Mouse (Mus musculus): Measurements from ENCODE around the gene Slc6a6. TPM values are rescaled to one million over a fixed set of nuclear protein-coding genes. Genes with fewer than 3 reads are reported as not detected.

Slc6a6 gene
- polyA plus RNA-seq, 1 experiment: not detected

DNA sequence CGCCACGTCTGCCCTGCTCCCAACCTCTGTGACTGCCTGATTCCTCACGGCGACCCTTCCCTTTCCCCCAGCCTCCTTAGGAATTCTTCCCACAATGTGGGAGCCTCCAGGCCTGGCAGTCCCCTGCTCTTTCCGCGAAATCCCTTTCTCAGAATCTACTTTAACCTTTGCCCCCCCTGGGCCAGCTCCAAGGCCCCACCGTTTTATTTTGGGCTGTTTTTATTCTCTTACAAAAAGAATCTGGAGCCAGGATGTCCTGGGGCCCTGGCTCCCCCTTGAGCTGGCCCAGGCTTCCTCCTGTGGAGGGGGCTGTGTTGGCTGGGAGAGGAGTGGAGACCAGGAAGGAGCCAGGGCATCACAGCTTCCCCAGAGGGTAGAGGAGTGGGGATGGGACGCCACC is 69.0 kb downstream of the Slc6a6 start:
- TF ChIP-seq GATA1 (IDR thresholded peaks at IDR 0.05; ENCODE audit: low read length): no peak

DNA sequence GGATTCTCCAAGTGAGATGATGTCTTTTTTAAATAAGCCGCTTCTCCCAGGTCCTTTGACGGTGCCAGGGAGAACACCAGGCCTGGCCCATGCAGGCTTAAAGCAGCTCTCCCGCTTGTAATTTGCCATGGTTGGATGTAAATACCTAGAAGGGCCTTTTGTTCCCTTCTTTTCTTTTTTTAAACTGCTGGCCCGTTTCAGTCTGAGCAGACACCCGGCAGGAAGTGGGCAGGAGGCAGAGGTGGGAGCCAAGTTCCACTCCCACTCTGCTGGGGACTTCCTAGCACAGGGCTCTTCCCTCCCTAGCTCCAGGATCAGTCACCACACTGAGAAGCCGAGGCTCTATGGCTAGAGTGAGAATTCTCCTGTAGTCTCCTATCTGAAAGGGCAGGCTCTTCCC is 70.2 kb downstream of the Slc6a6 start:
- TF ChIP-seq GATA1 (IDR thresholded peaks at IDR 0.05; ENCODE audit: low read length): no peak

DNA sequence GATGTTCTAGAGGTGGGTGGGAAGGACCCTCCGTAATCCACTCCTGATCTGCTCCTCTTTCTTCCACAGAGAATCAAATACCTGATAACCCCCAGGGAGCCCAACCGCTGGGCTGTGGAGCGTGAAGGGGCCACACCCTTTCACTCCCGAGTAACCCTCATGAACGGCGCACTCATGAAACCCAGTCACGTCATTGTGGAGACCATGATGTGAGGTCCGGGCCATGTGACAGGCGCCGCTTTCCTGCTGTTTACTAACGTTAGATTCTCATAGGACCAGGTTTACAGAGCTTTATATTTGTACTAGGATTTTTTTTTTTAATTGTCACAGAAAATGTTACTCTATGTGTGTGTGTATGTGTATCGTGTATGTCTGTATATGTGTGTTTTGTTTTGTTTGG is 71.0 kb downstream of the Slc6a6 start:
- no peak for TF ChIP-seq GATA1 (IDR thresholded peaks at IDR 0.05; ENCODE audit: low read length)

DNA sequence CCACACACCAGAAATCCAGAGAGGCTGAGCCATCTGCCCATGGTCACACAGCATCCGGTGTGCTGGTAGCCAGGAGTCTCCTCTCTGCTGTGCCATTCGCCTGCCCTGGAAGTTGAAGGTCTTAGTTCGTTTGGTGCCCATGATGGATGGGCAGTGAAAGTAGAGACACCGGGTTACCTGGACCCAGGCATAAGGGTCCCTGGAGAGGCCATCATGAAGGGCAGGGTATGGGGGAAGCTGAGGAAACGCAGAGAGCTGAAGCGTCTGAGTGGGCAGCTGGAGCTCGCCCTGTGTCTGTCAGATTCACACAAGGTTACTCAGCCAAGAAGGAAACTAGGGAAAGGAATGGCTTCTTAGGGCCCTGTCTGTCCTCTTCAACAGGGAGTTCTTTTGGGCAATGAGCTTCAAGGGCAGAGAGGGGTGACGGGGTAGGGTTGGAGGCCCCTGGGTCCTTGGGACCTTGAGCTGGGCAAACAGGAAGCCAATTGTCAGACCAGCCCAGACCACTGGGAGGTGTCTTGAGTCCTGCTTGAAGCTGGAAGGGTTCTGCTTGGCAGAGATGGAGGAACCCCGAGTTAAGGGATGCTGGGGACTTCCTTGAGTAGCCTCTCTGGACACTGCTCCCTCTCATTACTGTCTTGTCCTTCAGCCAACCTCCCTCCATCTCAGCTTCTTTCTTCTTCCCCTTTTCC is 78.3 kb downstream of the Slc6a6 start:
- no peak for TF ChIP-seq GATA1 (IDR thresholded peaks at IDR 0.05; ENCODE audit: low read length)

DNA sequence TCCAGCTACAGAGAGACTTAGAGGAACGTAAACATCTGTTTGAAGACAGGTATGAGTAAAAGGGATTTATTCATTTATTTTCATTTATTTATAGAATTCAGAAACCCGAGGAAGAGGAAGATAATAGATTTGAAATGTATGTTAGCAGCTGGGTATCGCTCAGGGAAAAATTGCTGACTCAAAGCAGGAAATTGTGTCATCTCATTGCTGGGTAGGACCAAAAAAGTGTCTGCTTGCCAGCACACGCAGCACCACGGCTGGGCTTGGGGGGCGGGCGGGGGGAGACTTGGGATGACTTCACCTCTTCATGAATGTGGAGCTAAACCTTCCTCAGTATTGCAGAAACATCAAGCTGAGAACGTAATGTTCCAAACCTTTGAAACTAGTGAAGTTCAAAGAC is 83.7 kb downstream of the Slc6a6 start:
- TF ChIP-seq GATA1 (IDR thresholded peaks at IDR 0.05; ENCODE audit: low read length): no peak

DNA sequence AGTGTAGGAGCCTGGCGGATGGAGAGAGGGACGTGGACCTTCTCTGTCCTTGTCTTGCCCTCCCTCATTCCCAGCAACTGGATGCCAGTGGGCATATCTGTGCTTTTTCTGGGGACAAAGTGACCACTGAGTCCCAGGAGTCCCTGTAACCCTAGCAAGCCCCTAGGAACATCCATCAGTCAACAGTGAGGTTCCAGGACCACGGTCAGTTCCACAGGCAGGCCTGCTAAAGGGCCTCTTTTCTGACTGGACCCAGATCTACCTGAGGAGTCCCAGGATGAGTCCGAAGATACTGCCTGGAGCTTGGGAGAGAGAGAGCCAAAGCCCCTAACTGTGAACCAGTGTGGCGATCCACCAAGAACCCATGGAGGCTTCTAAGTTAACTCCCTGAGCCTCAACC is 90.1 kb downstream of the Slc6a6 start:
- no peak for TF ChIP-seq GATA1 (IDR thresholded peaks at IDR 0.05; ENCODE audit: low read length)

DNA sequence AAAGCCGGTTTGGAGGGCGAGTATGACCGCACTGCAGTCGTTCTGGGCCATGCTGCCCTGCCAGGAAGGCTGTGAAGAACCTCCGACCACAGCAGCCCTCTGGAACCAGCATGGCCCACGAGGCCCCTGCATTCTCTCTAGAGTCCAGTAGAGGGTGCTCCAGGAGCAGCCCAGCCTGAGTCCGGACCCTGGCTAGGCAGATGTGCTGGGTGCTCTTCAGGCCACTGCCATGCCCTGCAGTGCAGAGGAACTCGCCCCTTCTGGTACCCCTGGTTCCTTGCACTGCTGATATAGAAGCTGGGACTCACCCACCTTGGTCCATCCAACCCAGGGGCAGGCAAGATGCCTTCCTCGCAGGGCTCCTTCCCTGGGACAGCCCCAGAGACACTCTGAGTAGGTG is 92.7 kb downstream of the Slc6a6 start:
- TF ChIP-seq GATA1 (IDR thresholded peaks at IDR 0.05; ENCODE audit: low read length): no peak

DNA sequence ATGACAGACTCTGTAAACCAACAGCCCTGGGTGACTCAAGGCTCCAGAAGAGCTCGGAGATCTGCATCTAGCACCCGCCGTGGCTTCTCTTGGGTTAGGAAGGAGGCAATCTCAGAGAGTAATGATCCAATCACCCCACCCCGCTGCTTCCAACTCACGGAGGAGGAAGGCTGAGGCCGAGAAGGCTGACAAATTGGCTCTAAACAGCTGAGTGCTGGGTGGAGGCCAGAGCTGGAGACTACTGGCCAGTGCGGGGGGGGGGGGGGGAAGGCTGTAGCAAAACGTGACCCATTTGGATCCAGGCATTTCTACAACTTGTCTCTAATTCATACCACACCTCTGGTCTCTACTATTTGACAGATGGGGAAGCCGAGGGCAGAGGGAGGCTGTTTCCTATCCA is 95.4 kb downstream of the Slc6a6 start:
- TF ChIP-seq GATA1 (IDR thresholded peaks at IDR 0.05; ENCODE audit: low read length): no peak

DNA sequence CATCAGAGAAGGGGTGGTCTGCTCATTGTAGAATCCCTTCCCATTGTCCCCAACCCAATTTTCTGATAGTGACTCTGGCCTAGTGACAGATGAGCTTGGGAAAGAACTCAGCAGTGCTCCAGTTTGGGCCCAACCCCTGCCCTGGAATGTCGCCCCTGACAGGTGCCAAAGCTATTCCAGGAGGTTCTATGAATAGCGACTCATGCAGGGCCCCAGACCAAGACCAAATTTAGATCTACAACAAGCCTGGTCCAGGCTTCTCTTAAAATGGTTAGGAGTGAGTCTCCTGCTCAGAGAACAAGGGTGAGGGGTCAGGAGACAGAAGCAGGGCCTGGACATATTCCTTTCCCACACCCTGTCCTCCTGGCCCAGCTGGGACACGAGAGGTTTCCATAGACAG is 101.2 kb downstream of the Slc6a6 start:
- no peak for TF ChIP-seq GATA1 (IDR thresholded peaks at IDR 0.05; ENCODE audit: low read length)

DNA sequence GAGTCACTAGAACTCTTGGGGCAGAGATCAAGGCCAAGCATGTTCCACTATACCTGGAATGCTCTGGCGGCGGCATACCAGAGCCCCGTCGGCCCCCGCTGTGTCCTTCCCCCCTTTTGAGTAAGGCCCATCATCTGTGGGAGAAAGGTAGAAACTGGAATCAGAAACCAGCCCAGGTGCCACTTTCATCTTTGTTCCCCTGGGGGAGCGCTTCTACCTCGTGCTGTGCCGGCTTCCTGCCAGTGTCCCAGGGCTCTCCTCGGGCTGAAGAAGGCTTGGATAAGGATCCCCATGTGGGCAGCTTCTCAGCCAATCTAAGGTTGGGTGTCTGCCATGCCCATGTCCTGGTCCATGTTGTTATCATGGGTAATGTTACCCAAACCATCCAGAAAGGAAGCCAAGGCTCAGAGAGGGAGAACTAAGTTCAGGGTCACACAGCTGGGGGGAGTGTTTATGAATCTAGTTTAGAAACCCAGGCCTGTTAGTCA is 104.5 kb downstream of the Slc6a6 start:
- no peak for TF ChIP-seq GATA1 (IDR thresholded peaks at IDR 0.05; ENCODE audit: low read length)

DNA sequence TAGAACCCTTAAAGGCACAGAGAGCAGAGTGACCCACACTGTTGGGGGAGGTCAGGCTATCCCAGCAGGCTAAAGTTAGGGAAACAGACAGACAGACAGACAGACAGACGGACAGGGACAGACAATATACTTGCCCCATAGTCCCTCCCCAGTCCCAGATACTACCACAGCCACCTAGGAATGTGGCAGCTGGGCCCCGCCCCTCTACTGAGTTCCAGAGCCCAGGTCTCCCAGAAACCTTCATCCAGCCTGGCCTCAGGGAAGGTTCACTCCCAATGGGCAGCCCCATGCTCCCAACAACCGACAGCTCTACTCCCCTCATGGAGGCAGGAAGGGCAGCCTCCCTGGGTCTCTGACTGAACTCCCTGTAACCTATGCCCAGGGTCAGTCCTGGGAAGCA is 111.8 kb downstream of the Slc6a6 start:
- no peak for TF ChIP-seq GATA1 (IDR thresholded peaks at IDR 0.05; ENCODE audit: low read length)

DNA sequence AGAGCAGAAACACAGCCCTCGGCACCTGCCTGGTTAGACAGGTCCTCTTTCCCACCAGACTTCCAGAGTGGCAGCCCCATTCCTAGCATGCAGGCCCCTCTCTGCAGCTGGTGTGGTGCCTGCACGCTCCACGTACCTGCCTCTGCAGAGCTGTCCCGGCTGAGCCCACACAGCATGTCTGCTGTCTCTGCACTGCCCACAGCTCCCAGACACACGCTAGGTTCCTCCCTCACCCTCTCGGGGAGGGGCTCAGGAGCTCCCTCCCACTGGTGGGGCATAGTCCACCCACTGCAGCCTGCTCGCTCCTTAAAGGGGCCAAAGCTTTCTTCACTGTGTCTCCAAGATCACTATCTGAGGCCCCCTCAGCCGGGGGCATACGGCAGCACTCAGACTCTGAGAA is 112.2 kb downstream of the Slc6a6 start:
- no peak for TF ChIP-seq GATA1 (IDR thresholded peaks at IDR 0.05; ENCODE audit: low read length)

DNA sequence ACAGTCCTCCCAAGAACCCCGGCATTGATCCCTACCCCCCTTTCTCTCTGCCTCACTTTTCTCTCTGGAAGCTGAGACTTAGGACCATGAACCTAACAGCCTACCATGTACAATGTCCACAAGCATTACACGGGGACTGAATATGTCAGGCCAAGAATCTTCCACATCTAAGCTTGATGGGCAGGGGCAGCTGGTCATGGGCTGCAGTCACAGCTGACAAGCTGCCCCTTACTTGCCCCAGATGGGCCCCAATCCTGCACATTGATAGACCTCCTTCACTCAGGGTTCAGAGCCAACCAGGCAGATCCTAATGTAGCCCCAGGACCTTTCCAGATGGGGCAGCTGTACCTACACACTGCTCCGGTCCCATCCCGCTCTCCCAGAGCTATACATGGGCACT is 112.9 kb downstream of the Slc6a6 start:
- no peak for TF ChIP-seq GATA1 (IDR thresholded peaks at IDR 0.05; ENCODE audit: low read length)

DNA sequence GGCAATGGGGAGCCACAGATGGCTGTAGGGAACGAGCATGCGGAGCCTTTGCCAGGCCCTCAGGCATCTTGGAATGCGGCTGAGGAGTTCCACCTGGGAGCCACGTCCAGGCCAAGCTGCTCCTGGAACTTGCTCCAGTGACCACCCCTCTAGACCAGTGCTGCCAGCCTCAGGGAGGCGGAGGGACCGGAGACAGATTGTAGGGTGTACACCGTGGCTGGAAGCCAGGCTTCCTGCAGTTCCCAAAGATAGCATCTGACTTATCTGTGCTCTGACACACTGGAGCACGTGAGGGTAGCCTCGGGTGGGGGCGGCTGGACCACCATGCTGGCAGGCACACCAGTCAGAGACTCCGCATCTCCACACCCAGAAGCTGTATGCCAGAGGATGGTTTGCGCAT is 114.6 kb downstream of the Slc6a6 start:
- TF ChIP-seq GATA1 (IDR thresholded peaks at IDR 0.05; ENCODE audit: low read length): no peak

DNA sequence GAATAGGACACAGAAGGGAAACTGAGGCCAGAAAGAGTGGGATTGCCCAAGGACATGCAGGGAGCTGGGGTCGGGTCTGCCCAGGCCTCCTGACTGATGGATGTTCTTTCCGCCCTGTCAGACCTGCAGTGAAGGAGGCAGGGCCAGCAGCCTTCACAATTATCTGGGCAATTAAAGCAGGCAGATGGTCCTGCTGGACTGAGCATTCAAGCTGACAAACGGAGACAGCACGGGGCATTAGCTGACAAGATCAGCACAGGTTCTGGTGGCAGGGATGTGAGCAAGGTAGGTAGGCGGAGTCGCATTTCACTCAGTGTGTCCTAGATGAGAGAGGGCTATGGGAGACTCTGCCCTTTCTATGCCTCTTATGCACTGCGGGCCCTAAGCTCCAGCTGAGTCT is 120.3 kb downstream of the Slc6a6 start:
- no peak for TF ChIP-seq GATA1 (IDR thresholded peaks at IDR 0.05; ENCODE audit: low read length)

DNA sequence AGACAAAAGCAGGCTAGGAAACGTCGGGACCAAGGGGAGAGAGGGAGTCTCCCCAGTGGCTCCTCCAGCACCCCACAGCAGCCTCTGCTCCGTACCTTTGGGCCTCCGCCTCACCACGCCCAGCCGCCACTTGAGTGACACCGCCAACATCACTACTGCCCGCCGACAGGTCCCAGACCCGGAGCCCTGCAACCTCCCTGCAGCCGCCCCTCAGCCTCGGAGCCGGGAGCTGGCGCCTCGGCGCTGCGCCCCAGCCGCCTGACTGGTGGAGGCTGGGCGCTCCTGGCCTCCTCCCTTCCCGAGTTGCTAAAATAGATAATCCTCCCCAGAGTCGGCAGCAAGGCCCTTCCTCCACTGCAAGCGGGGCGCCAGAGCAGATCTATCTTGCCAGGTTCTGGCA is 123.3 kb downstream of the Slc6a6 start:
- TF ChIP-seq GATA1 (IDR thresholded peaks at IDR 0.05; ENCODE audit: low read length): no peak

DNA sequence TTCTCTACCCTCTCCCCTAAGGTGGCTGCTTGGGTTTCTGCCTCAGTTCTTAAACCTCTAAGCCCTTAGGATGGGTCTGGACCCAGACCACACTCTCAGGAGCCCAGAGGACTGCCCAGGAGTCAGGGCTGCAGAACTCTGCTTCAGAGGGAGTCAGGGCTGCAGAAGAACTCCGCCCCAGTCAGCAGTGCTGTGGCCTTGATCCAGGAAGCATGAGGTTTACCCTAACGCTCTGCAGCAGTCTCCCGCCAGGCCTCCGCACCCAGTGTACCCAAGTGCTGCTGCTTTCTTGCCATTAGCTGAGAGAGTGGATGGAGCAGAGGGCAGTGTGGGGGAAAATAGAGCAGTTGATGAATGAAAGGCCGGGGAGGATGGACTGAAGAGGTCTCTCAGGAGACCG is 124.2 kb downstream of the Slc6a6 start:
- no peak for TF ChIP-seq GATA1 (IDR thresholded peaks at IDR 0.05; ENCODE audit: low read length)

Other genes with a start within 250 kb of the Slc6a6 start
- 18.9 and 20.6 TPM in 2 replicates for gene Chchd4, start 210.5 kb upstream of the Slc6a6 start, polyA plus RNA-seq (2012)
- 1.4 and 3.0 TPM in 2 replicates for gene Tmem43, start 210.3 kb upstream of the Slc6a6 start, polyA plus RNA-seq (2012)
- 7.5 and 7.8 TPM in 2 replicates for gene Xpc, start 168.2 kb upstream of the Slc6a6 start, polyA plus RNA-seq (2012)
- gene Lsm3, start 168.1 kb upstream of the Slc6a6 start, polyA plus RNA-seq (2012): 9.7 and 13.3 TPM in 2 replicates
- gene Grip2, start 143.2 kb downstream of the Slc6a6 start, polyA plus RNA-seq (2012): not detected in 2 replicates
- 11.5 and 13.0 TPM in 2 replicates for gene Ccdc174, start 194.0 kb downstream of the Slc6a6 start, polyA plus RNA-seq (2012)
- 0.04 TPM in 1 of 2 replicates, not detected in the other for gene 4930590J08Rik, start 218.8 kb downstream of the Slc6a6 start, polyA plus RNA-seq (2012)